Mouse (Mus musculus) small intestine, adult 2 months (tissue): ENCODE data around the gene Gng8. TPM values are rescaled to one million over a fixed set of nuclear protein-coding genes. Genes with fewer than 3 reads are reported as not detected.

Experiments
- H3K27ac ChIP-seq: fragments of 200-500 bp; 2 replicates; pipeline ENCODE4 v1.5.1; 2012; ENCODE audit warnings: low read depth, low read length, control low read depth, inconsistent platforms; ENCODE audit not compliant: insufficient read depth
- H3K27me3 ChIP-seq: fragments of 200-500 bp; 2 replicates; pipeline ENCODE4 v1.6.1; 2012; ENCODE audit warnings: mild to moderate bottlenecking, moderate library complexity, low read length, inconsistent platforms; ENCODE audit not compliant: control insufficient read depth, insufficient read depth
- H3K36me3 ChIP-seq: fragments of 200-500 bp; 2 replicates; pipeline ENCODE4 v1.6.1; 2012; ENCODE audit warnings: mild to moderate bottlenecking, low read length, control low read depth, inconsistent platforms; ENCODE audit not compliant: control insufficient read depth, insufficient read depth
- H3K4me1 ChIP-seq: fragments of 200-500 bp; 2 replicates; pipeline ENCODE4 v1.6.1; 2012; ENCODE audit warnings: low read length, inconsistent platforms, mixed read lengths; ENCODE audit not compliant: control insufficient read depth, insufficient read depth, insufficient read length
- H3K4me3 ChIP-seq: fragments of 200-500 bp; 2 replicates; pipeline ENCODE4 v1.5.1; 2012; ENCODE audit warnings: low read depth, mild to moderate bottlenecking, control low read depth, inconsistent platforms, low read length, moderate library complexity
- CTCF ChIP-seq: fragments of 200-500 bp; IDR thresholded peaks from 2 replicates; pipeline ENCODE4 v1.5.1; 2012; ENCODE audit warnings: low read depth, mild to moderate bottlenecking, control low read depth, inconsistent platforms, low read length, moderate library complexity, mixed read lengths; ENCODE audit not compliant: insufficient replicate concordance, insufficient read length; ENCODE audit errors: extremely low read depth
- POLR2A ChIP-seq: fragments of 200-500 bp; IDR thresholded peaks from 2 replicates; pipeline ENCODE4 v1.6.1; 2012; ENCODE audit warnings: low read depth, mild to moderate bottlenecking, control low read depth, inconsistent platforms, low read length, moderate library complexity
- WGBS: fragments of 180-500 bp; shearing (Covaris S2); methylation state at CpG from one replicate; pipeline ENCODE4 v1.1.7; 2018; 5-methylcytosine and 5-hydroxymethylcytosine counted together
- polyA plus RNA-seq: library from polyadenylated mRNA; depleted of rRNA; stranded (reverse); fragments of >200 nt; gene quantifications from 2 replicates; pipeline ENCODE4 v1.2.3, GENCODE M21; 2012

The Gng8 gene
- polyA plus RNA-seq, 1 experiment: 2.1 TPM

GRCm38 (mm10) chr7:16847507-16847906 is 44.1 kb upstream of the Gng8 start:
- H3K27me3 ChIP-seq: no peaks in the 10 kb centered on the region
- H3K4me3 ChIP-seq: no peak overlapping the region
- TF ChIP-seq CTCF (no peak), POLR2A (no peak)
- H3K4me1 ChIP-seq: peaks cover 11% of the 10 kb centered on the region; the same call in 1 of the 2 replicates
- H3K27ac ChIP-seq: no peak overlapping the region
- H3K36me3 ChIP-seq: peaks cover 34% of the 10 kb centered on the region
- WGBS: 88% methylated on average over 19 of the region's 19 CpGs

- Histone ChIP-seq H3K4me3 (no peak overlapping the region), H3K36me3 (peaks cover 43% of the 10 kb centered on the region), H3K4me1 (peaks cover 15% of the 10 kb centered on the region), H3K27ac (no peak overlapping the region), H3K27me3 (no peaks in the 10 kb centered on the region)
- 47% methylated on average over 17 of the region's 17 CpGs for WGBS
- peak; percentile 49; the same call in 1 of the 2 replicates for TF ChIP-seq CTCF
- no peak for TF ChIP-seq POLR2A
These were observed 43.0 kb upstream of the Gng8 start for GRCm38 (mm10) chr7:16848579-16848978.

- Histone ChIP-seq H3K4me3 (no peak overlapping the region), H3K27me3 (no peaks in the 10 kb centered on the region), H3K4me1 (peaks cover 11% of the 10 kb centered on the region), H3K36me3 (peaks cover 70% of the 10 kb centered on the region), H3K27ac (no peak overlapping the region)
- no peak for TF ChIP-seq POLR2A
- TF ChIP-seq CTCF: no peak
- 84% methylated on average over 4 of the region's 4 CpGs for WGBS
These were observed 40.0 kb upstream of the Gng8 start for GRCm38 (mm10) chr7:16851636-16852035.

GRCm38 (mm10) chr7:16853302-16853831 is 38.2 kb upstream of the Gng8 start:
- WGBS: 52% methylated on average over 14 of the region's 14 CpGs
- Histone ChIP-seq H3K4me1 (peaks cover 11% of the 10 kb centered on the region), H3K4me3 (no peak overlapping the region), H3K36me3 (peaks cover 73% of the 10 kb centered on the region), H3K27me3 (no peaks in the 10 kb centered on the region), H3K27ac (no peak overlapping the region)
- TF ChIP-seq CTCF (no peak), POLR2A (no peak)

GRCm38 (mm10) chr7:16858336-16858735 is 33.2 kb upstream of the Gng8 start:
- H3K27me3 ChIP-seq: no peaks in the 10 kb centered on the region
- H3K4me3 ChIP-seq: no peak overlapping the region
- H3K4me1 ChIP-seq: peaks cover 6% of the 10 kb centered on the region
- peak; percentile 72; the same call in 1 of the 2 replicates for TF ChIP-seq CTCF
- TF ChIP-seq POLR2A: no peak
- no peak overlapping the region for H3K27ac ChIP-seq
- 27% methylated on average over 17 of the region's 17 CpGs for WGBS
- peaks cover 51% of the 10 kb centered on the region for H3K36me3 ChIP-seq

DNA sequence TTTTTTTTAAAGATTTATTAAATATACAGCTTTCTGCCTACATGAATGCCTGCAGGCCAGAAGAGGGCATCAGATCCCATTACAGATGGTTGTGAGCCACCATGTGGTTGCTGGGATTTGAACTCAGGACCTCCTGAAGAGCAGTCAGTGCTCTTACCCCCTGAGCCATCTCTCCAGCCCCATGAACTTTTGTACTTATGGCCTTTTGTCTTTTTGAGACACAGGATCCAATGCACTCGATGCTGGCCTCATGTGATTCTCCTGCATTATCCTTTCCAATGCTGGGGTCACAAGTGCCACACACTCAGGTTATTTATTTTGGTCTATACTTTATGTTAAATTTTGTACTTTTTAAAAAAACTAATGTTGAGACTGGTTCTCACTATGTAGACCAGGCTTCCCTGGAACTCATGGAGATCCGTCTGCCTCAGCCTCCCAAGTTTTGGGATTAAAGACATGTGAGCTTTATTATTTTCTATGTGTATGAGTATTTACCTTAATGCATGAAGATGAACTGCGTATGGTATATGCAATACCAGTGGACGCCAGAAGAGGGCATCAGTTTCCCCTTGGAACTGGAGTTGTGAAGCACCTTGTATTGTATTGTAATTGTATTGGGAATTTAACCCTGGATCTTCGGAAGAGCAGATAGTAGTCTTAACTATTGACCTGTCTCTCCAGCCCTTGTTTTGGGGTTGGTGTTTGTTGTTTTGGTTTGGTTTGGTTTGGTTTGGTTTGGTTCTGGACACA is 31.5 kb upstream of the Gng8 start:
- TF ChIP-seq POLR2A (no peak), CTCF (no peak)
- 35% methylated on average over 5 of the region's 5 CpGs for WGBS
- Histone ChIP-seq H3K27me3 (no peaks in the 10 kb centered on the region), H3K4me3 (no peak overlapping the region), H3K36me3 (peaks cover 44% of the 10 kb centered on the region), H3K27ac (no peak overlapping the region), H3K4me1 (no peaks in the 10 kb centered on the region)

DNA sequence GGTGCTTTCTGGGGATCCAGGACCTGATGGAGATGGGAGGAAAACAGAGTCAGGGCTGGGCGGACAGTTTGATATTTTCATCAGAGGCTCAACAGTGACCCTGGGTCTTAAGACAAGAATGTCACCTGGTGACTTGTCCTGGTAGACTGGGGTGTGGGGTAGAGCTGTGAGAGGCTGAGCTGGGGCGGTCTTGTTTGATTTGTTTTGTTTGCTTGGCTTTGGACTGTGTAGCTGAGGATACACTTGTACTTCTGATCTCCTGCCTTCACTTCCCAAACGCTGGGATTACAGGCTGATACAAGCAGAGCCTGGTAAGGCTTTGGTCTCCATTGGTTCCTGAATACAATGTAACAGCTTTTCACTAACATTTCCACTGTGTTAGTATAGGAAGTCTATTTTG is 24.1 kb upstream of the Gng8 start:
- 77% methylated on average over 3 of the region's 3 CpGs for WGBS
- no peaks in the 10 kb centered on the region for H3K4me1 ChIP-seq
- peaks cover 40% of the 10 kb centered on the region for H3K36me3 ChIP-seq
- no peak overlapping the region for H3K27ac ChIP-seq
- no peak overlapping the region for H3K4me3 ChIP-seq
- TF ChIP-seq POLR2A (no peak), CTCF (no peak)
- no peaks in the 10 kb centered on the region for H3K27me3 ChIP-seq

- 82% methylated on average over 16 of the region's 16 CpGs for WGBS
- H3K27me3 ChIP-seq: no peaks in the 10 kb centered on the region
- no peak overlapping the region for H3K27ac ChIP-seq
- no peak for TF ChIP-seq CTCF
- TF ChIP-seq POLR2A: no peak
- no peak overlapping the region for H3K4me3 ChIP-seq
- H3K4me1 ChIP-seq: no peaks in the 10 kb centered on the region; the same call in 1 of the 2 replicates
- peaks cover 31% of the 10 kb centered on the region; the same call in 1 of the 2 replicates for H3K36me3 ChIP-seq
These were observed 22.1 kb upstream of the Gng8 start for GRCm38 (mm10) chr7:16869497-16869896.
